Mouse (Mus musculus): ENCODE data around the gene Pdcd1lg2. TPM values are rescaled to one million over a fixed set of nuclear protein-coding genes. Genes with fewer than 3 reads are reported as not detected.
A peak's percentile ranks its signal among the peaks of the same experiment; 100 is the strongest.

Pdcd1lg2 gene
- polyA plus RNA-seq (2015; fragmentation: Nextera tagmentation; extraction: Ambion mirVana), result not detected in 2 replicates

GRCm38 (mm10) chr19:29410619-29411018 is at the start of gene Pdcd1lg2:
Gene Pdcd1lg2 (plus strand): TSS chr19:29410919.
- Histone ChIP-seq H3K27ac (replicated peaks) (no peak within 1 kb of the TSS), H3K4me1 (0 out of 2 replicates have a peak, but pooled peaks cover 3% of the 10 kb centered on the region), H3K4me2 (no peak within 1 kb of the TSS), H3K4me3 (no peak within 1 kb of the TSS), H3K9me3 (no peaks in the 10 kb centered on the region), H3K36me3 (no peaks in the 10 kb centered on the region), H3K27me3 (replicated peaks) (0 out of 2 replicates have a peak, but pooled peaks cover 3% of the 10 kb centered on the region), H3K9ac (no peak within 1 kb of the TSS)
- WGBS, result 81% methylated on average over 4 of the region's 4 CpGs
- ATAC-seq (ENCODE audit: extremely low read depth, insufficient number of reproducible peaks, low FRiP score, low TSS enrichment), result no peak

- peak; percentile 97 for ATAC-seq (ENCODE audit: extremely low read depth, insufficient number of reproducible peaks, low FRiP score, low TSS enrichment)
- H3K4me3 ChIP-seq, result peak overlapping the region; percentile 60
- H3K4me2 ChIP-seq, result peak overlapping the region; percentile 72
- WGBS, result 2% methylated on average over 33 of the region's 33 CpGs
- H3K27ac ChIP-seq (replicated peaks), result no peak overlapping the region
- H3K4me1 ChIP-seq, result peaks cover 18% of the 10 kb centered on the region
- peak overlapping the region; percentile 83 for H3K9ac ChIP-seq
- peaks cover 13% of the 10 kb centered on the region for H3K36me3 ChIP-seq
- H3K27me3 ChIP-seq (replicated peaks), result no peaks in the 10 kb centered on the region
- H3K9me3 ChIP-seq, result no peaks in the 10 kb centered on the region
Observed at GRCm38 (mm10) chr19:29361468-29362130, 49.1 kb upstream of the Pdcd1lg2 start.

GRCm38 (mm10) chr19:29362173-29362930 is 48.4 kb upstream of the Pdcd1lg2 start:
- no peak for ATAC-seq (ENCODE audit: extremely low read depth, insufficient number of reproducible peaks, low FRiP score, low TSS enrichment)
- WGBS, result 38% methylated on average over 13 of the region's 13 CpGs
- H3K9ac ChIP-seq, result peak overlapping the region; percentile 71

DNA sequence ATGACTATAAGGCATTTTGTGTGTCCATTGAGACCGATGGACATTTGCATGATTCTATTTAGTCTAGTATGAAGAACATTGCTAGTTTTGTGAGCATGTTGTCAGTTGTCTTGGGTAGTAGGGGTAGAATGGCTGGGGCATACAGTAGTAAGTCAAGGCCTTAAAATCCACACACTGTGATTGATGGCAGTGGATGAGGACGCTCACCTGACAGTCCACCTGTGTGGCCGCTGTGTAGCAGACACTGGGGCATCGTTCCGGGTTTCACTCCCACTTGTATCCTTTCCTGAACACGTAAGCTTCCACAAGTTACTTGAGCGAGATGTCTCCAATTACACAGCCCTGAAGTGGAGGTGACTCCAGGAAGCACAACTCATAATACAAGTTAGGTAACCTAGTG is 47.2 kb upstream of the Pdcd1lg2 start:
- no peak for ATAC-seq (ENCODE audit: extremely low read depth, insufficient number of reproducible peaks, low FRiP score, low TSS enrichment)
- Histone ChIP-seq H3K4me3 (no peak overlapping the region), H3K4me2 (no peak overlapping the region), H3K9ac (no peak overlapping the region), H3K27me3 (replicated peaks) (no peaks in the 10 kb centered on the region), H3K27ac (replicated peaks) (no peak overlapping the region), H3K36me3 (peaks cover 5% of the 10 kb centered on the region), H3K4me1 (peaks cover 25% of the 10 kb centered on the region), H3K9me3 (no peaks in the 10 kb centered on the region)
- 84% methylated on average over 7 of the region's 7 CpGs for WGBS

More at GRCm38 (mm10) chr19:29362173-29362930, 48.4 kb upstream of the Pdcd1lg2 start:
- H3K36me3 ChIP-seq, result peaks cover 11% of the 10 kb centered on the region
- H3K27me3 ChIP-seq (replicated peaks), result no peaks in the 10 kb centered on the region
- H3K9me3 ChIP-seq, result no peaks in the 10 kb centered on the region
- H3K27ac ChIP-seq (replicated peaks), result no peak overlapping the region
- peak overlapping the region; percentile 60 for H3K4me3 ChIP-seq
- peak overlapping the region; percentile 72 for H3K4me2 ChIP-seq
- peaks cover 21% of the 10 kb centered on the region for H3K4me1 ChIP-seq

DNA sequence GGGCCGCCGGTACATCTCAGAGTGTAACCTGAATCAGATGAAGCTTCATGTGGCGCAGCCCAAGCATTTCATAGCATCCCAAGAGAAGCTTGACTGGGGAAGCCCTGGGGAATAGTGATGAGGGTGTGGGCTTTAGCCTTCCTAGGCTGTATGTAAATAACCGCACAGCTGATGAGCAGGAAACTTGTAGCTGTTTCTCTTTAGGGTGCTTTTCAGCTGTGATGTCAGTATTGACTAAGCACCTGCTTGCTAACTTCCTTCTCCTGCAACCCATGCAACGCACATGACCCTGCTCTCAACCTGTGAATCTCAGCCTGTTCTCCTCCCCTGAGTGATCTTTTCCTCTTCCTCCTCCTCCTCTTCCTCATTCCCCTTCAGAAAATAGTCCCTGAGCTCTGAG is 46.6 kb upstream of the Pdcd1lg2 start:
- H3K9ac ChIP-seq, result no peak overlapping the region
- 72% methylated on average over 5 of the region's 5 CpGs for WGBS

DNA sequence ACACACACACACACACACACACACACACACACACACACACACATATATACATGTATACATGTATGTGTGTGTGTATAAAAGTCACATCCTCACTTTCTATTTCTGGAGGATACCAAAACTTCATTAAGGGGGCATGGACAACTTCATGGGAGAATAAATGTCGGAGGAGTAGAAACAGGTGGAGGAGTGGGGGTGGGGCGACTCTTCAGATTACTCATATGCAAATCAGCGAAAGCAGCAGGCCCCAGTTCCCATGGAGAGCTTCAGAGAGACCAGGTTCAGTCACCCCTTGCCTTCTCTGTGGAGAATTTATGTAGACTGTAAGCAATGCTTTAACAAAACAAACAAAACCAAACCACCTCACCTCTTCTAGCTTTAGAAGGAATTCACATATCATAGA is 45.6 kb upstream of the Pdcd1lg2 start:
- H3K4me3 ChIP-seq, result no peak overlapping the region
- H3K27me3 ChIP-seq (replicated peaks), result no peaks in the 10 kb centered on the region
- H3K9ac ChIP-seq, result no peak overlapping the region
- no peak overlapping the region for H3K4me2 ChIP-seq
- 22% methylated on average over 3 of the region's 3 CpGs for WGBS
- no peaks in the 10 kb centered on the region for H3K9me3 ChIP-seq
- H3K27ac ChIP-seq (replicated peaks), result no peak overlapping the region
- no peak for ATAC-seq (ENCODE audit: extremely low read depth, insufficient number of reproducible peaks, low FRiP score, low TSS enrichment)
- peaks cover 24% of the 10 kb centered on the region for H3K4me1 ChIP-seq
- no peaks in the 10 kb centered on the region for H3K36me3 ChIP-seq

More for the DNA sequence above, 46.6 kb upstream of the Pdcd1lg2 start:
- no peak for ATAC-seq (ENCODE audit: extremely low read depth, insufficient number of reproducible peaks, low FRiP score, low TSS enrichment)
- Histone ChIP-seq H3K36me3 (peaks cover under 1% of the 10 kb centered on the region; the same call in 1 of the 2 replicates), H3K27me3 (replicated peaks) (no peaks in the 10 kb centered on the region), H3K4me2 (no peak overlapping the region), H3K4me1 (peaks cover 25% of the 10 kb centered on the region), H3K9me3 (no peaks in the 10 kb centered on the region), H3K4me3 (no peak overlapping the region), H3K27ac (replicated peaks) (no peak overlapping the region)

GRCm38 (mm10) chr19:29366226-29366968 is 44.3 kb upstream of the Pdcd1lg2 start:
- peak overlapping the region; percentile 87 for H3K4me2 ChIP-seq
- WGBS, result 41% methylated on average over 20 of the region's 20 CpGs
- H3K4me3 ChIP-seq, result peak overlapping the region; percentile 67
- no peak for ATAC-seq (ENCODE audit: extremely low read depth, insufficient number of reproducible peaks, low FRiP score, low TSS enrichment)
- no peak overlapping the region for H3K27ac ChIP-seq (replicated peaks)
- H3K9me3 ChIP-seq, result no peaks in the 10 kb centered on the region
- no peaks in the 10 kb centered on the region for H3K27me3 ChIP-seq (replicated peaks)
- no peaks in the 10 kb centered on the region for H3K36me3 ChIP-seq
- peaks cover 14% of the 10 kb centered on the region for H3K4me1 ChIP-seq
- peak overlapping the region; percentile 79 for H3K9ac ChIP-seq

DNA sequence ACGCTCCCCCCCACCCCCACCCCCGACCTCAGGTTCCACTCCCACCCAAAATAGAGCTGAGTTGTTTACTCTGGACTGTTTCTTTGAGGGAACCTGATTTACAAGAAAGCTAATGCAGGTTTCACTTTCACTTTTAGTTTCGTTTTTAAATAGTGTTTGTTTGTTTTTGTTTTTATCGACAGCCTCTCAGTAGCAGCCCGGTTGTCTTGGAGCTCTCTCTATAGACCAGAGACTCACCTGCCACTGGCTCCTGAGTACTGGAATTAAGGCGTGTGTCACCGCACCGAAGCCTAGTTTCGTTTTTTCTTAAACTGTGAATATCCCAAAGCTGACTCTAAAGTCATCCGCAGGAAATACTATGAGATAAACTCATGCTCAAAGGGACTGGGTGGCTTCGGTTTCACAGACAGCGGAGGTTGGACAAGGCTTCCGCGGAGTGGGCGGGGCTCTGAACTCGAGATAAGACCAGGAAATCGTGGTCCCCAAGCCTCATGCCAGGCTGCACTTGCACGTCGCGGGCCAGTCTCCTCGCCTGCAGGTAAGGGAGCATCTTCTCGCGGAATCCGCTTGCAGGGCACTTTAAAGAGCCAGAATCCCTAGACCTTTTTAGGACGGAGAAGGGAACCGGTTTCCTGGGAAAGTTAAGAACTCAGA is 43.6 kb upstream of the Pdcd1lg2 start, which contains the start of the genes Plgrkt and Cd274:
Plgrkt (minus strand) TSS at position 422 of the 654 bp plus-strand sequence.
Cd274 (plus strand) TSS at position 487 of the 654 bp plus-strand sequence.
- WGBS, result 1% methylated on average over 26 of the region's 26 CpGs
- H3K4me2 ChIP-seq, result peak within 1 kb of the TSS; percentile 87
- peak within 1 kb of the TSS; percentile 79 for H3K9ac ChIP-seq
- peaks cover 13% of the 10 kb centered on the region for H3K4me1 ChIP-seq
- ATAC-seq (ENCODE audit: extremely low read depth, insufficient number of reproducible peaks, low FRiP score, low TSS enrichment), result peak; percentile 63; the same call in 1 of the 2 replicates
- peak within 1 kb of the TSS; percentile 67 for H3K4me3 ChIP-seq
- no peaks in the 10 kb centered on the region for H3K9me3 ChIP-seq
- no peaks in the 10 kb centered on the region for H3K36me3 ChIP-seq
- H3K27me3 ChIP-seq (replicated peaks), result no peaks in the 10 kb centered on the region
- no peak within 1 kb of the TSS for H3K27ac ChIP-seq (replicated peaks)

- no peak for ATAC-seq (ENCODE audit: extremely low read depth, insufficient number of reproducible peaks, low FRiP score, low TSS enrichment)
- WGBS, result 85% methylated on average over 2 of the region's 2 CpGs
Observed at GRCm38 (mm10) chr19:29368041-29368440, 42.7 kb upstream of the Pdcd1lg2 start.

GRCm38 (mm10) chr19:29368671-29369309 is 41.9 kb upstream of the Pdcd1lg2 start:
- Histone ChIP-seq H3K9me3 (no peaks in the 10 kb centered on the region), H3K27me3 (replicated peaks) (no peaks in the 10 kb centered on the region), H3K4me3 (no peak overlapping the region), H3K36me3 (no peaks in the 10 kb centered on the region), H3K9ac (no peak overlapping the region), H3K27ac (replicated peaks) (no peak overlapping the region), H3K4me2 (no peak overlapping the region), H3K4me1 (peaks cover 10% of the 10 kb centered on the region)
- WGBS, result 68% methylated on average over 3 of the region's 3 CpGs
- no peak for ATAC-seq (ENCODE audit: extremely low read depth, insufficient number of reproducible peaks, low FRiP score, low TSS enrichment)

More at GRCm38 (mm10) chr19:29368041-29368440, 42.7 kb upstream of the Pdcd1lg2 start:
- no peaks in the 10 kb centered on the region for H3K9me3 ChIP-seq
- H3K27ac ChIP-seq (replicated peaks), result no peak overlapping the region
- H3K4me2 ChIP-seq, result no peak overlapping the region
- H3K4me1 ChIP-seq, result peaks cover 7% of the 10 kb centered on the region
- no peaks in the 10 kb centered on the region for H3K27me3 ChIP-seq (replicated peaks)
- no peaks in the 10 kb centered on the region for H3K36me3 ChIP-seq
- no peak overlapping the region for H3K9ac ChIP-seq
- no peak overlapping the region for H3K4me3 ChIP-seq

Measured in heart, embryonic 13.5 days (tissue).